Mouse (Mus musculus): ENCODE data around the gene Fbxo47. TPM values are rescaled to one million over a fixed set of nuclear protein-coding genes. Genes with fewer than 3 reads are reported as not detected.
"Not testable (repeated sequence)": the region's sequence is repeated elsewhere in the genome, so short reads cannot be mapped to it uniquely, and the experiment has no call there.

Gene Fbxo47
- total RNA-seq, 2 experiments from 2014 or later: 0.41 to 0.50 TPM

DNA sequence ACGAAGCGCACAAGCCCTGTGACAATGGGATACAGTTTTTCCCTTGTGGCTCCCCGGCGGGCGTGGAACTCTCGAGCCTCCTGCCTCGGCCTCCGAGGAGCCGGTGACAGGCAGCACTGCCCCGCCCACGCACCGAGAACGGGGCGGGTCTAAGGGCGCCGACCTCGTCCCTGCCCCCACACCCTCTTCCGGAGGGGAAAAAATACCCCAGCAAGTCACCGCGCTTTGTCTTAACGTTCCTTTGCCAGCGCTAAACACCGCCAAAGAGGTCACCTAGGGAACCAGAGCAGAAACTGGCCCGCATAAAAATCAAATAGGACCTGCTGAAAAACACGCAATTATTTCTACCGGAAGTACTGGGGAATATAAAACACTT lies 424 bp downstream of the Fbxo47 start:
- DNase-seq (ENCODE audit: low spot score in 2 of 2): peak; percentile 43 to 49

DNA sequence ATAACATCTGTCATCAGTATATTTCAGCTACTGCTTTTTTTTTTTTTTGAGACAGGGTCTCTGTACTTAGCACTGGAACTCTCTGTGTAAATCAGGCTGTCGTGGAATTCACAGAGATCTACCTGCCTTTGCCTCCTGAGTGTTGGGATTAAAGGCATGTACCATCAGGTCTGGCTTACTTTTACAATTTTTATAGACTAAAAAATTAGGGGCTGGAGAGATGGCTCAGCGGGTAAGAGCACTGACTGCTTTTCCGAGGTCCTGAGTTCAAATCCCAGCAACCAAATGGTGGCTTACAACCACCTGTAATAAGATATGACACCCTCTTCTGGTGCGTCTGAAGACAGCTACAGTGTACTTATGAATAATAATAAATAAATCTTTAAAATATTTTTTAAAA lies 3.6 kb downstream of the Fbxo47 start:
- no peak for DNase-seq (ENCODE audit: low spot score in 2 of 2)

DNA sequence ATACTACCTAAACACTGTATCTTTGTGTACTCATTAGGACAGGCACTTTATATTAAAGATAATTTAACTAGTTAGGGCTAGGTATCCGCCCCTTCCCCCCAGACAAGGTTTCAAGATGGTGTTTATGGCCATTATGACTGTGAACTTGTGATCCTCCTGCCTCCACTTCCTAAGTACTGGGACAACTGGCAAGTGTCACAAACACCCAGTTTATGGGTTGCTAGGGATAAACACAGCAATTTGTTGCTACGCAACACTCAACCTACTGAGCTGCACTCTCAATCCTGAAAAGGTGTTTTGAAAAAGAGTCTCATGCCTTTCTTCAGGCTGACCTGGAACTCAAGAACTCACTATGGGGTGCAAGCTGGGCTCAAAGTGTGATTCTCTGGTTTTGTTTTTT lies 6.6 kb downstream of the Fbxo47 start:
- no peak for DNase-seq (ENCODE audit: low spot score in 2 of 2)

DNA sequence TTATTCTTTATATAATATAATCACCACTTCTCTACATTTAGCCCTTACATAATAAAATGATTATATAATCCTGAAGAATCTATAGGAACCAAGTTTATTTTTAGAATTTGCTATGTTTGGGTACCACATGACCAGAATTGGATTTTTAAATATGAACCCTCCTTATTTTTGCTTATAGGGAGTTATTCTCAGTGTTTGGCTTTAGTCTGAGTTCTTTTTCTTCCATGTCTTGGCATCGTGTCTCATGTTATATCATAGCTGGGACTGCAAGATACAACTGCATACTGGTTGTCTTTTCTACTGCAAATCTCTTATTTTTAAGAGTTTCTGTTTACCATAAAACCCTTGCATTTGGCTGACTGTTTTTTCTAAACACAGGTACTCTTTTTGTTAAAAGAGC lies 9.6 kb downstream of the Fbxo47 start:
- DNase-seq (ENCODE audit: low spot score in 2 of 2): no peak

DNA sequence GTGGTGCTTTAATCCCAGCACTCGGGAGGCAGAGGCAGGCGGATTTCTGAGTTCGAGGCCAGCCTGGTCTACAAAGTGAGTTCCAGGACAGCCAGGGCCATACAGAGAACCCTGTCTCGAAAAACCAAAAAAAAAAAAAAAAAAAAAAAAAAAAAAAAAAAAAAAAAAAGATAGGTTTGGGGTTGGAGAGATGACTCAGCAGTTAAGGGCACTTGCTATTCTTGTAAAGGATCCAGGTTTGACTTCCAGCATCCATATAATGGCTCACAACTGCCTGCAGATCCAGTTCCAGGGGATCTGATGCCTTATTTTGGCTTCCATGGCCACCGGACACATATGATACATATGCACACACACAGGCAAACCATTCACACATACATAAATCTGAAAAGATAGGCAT lies 11.6 kb downstream of the Fbxo47 start:
- DNase-seq (ENCODE audit: low spot score in 2 of 2): not testable (repeated sequence)

DNA sequence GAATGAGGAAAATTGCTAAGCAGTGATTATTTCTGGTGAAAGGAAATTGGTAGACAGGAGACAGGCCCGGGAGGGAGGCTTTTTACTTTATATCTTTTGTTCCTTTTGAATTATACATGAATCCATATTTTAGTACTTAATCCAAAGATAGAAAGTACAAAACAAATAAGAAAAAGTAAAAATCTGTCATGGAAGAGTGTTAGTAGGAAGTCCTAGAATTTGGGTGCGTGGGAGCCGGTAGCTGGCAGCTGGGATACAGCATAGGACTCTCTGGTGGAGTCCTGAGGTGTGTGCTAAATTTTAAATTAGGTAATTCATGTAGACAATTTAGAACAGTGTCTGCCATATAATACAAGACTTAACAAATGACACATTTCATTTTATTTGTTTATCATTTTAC lies 16.4 kb downstream of the Fbxo47 start:
- peak in 1 of 2 experiments; percentile 6 for DNase-seq (ENCODE audit: low spot score in 2 of 2)

DNA sequence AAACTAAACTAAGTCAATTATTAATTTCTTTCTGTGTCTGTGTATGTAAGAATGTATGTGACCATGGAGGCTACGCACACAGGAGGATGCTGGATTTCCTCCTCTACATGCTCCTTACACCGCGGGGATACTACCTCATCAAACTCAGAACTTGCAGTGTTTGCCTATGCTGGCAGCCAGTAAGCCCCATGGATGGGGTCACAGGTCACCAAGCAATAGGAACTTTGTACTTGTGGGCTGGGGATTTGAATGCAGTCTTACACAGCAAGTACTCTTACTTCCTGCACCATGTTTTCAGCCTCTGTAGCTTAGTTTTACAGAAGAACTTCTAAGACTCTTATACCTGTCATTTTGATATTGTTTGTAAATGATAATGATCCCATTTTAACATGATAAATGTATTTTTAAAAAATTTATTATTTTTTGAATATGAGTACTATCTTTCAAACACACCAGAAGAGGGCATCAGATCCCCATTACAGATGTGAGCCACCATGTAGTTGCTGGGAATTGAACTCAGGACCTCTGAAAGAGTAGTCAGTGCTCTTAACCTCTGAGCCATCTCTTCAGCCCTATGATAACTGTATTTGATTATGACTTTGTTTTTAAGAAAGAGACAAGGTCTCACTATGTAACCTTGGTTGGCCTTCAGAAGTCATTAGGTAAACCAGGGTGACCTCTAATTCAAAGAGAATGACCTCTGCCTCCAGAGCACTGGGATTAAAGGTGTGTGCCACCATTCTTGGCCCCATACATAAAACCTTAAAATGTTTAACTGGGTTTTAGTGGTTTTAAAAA lies 17.7 kb downstream of the Fbxo47 start:
- DNase-seq (ENCODE audit: low spot score in 2 of 2): no peak

DNA sequence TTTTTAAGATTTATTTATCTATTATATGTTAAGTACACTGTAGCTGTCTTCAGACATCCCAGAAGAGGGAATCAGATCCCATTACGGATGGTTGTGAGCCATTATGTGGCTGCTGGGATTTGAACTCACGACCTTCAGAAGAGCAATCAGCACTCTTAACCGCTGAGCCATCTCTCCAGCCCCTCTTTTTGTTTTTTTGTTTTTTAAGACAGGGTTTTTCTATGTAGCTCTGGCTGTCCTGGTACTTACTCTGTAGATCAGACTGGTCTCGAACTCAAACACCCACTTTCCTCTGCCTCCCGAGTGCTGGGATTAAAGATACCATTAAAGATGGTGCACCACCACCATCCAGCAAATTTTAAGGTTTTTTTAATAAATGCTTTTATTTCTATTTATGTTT lies 18.5 kb downstream of the Fbxo47 start:
- DNase-seq (ENCODE audit: low spot score in 2 of 2): no peak

DNA sequence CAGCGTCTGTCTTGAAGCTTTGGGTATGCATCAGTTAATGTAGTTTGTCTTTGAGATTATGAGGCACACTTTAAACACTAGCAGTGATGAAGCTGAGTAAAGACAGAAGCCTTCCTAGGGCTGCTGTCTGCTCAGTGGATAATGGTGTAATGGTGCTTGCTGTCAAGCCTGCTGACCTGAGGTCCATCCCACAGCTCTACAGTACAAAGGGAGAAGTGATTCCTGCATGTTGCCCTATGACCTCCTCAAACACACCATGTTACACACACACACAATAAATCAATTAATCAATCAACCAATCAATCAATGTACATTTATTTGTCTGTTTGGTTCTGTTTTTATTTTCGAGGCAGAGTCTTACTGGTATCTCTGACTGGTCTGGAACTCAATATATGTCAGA lies 21.8 kb downstream of the Fbxo47 start:
- DNase-seq (ENCODE audit: low spot score in 2 of 2): no peak

DNA sequence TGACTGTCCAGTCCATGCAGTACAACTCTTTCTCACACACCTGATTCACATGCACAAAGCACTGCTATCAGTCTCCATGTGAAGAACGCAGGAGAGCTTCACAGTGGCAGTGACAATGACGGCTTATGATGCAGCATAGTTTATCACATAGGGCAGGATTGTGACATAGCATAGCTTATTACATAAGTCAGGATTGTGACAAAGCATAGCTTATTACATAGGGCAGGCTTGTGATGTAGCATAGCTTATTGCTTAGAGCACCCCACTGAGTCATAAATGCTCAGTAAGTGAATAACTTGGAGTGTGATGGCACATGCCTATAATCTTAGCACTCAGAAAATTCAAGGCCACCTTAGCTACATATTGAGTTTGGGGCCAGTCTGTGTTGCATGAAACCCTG lies 28.5 kb downstream of the Fbxo47 start:
- DNase-seq (ENCODE audit: low spot score in 2 of 2): no peak

DNA sequence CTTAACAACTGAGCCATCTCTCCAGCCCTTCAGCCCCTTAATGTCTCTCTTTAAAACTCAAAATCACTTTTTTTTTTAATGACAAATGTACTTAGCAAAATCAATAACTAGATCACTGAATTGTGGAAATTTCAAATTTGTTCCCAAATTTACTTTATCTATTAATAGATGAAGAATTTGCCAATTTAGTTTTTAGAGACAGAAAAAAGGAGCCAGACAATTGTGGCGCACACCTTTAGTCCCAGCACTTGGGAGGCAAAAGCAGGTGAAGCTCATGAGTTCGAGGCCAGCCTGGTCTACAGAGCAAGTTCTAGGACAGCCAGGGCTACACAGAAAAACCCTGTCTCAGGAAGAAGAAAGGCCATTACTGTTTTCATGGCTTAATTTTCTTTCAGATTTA lies 32.4 kb downstream of the Fbxo47 start:
- DNase-seq (ENCODE audit: low spot score in 2 of 2): no peak

DNA sequence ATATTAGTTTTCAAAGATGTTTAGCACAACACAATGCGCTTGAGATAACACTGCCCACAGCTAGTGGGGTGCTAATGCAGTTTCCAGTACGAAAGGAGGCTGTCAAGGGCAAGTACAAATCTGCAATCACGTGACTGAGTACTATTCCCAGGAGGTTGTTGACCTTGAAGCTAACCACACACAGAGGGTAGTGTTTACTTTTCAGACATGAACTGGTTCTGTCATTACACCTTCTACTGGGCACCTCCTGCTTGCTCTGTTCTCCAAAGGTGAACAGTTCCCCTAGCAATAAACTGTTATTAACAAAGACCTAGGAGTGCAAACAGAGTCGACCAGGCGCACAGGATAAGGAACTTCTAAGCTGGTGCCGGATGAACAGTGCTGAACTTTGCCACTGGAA lies 33.6 kb downstream of the Fbxo47 start:
- no peak for DNase-seq (ENCODE audit: low spot score in 2 of 2)

DNA sequence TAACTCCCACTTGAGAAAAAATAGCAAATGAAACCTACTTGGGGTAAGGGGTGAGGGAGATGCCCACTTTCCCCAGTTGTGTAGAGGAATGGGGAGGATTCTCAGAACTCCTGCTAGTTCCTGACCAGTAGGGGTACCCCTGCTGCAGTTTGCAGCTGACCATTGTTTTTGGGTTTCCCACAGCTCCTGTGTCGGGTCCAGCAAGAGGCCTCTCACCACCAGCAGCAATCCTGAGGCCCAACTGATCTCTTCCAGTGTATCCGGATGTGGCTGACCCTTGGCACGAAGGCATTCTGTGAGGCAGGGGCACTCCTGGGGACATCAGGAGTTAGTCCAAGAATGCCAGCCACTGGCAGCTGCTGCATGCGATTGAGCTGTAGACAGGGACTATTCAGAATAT lies 42.0 kb downstream of the Fbxo47 start:
- no peak for DNase-seq (ENCODE audit: low spot score in 2 of 2)

DNA sequence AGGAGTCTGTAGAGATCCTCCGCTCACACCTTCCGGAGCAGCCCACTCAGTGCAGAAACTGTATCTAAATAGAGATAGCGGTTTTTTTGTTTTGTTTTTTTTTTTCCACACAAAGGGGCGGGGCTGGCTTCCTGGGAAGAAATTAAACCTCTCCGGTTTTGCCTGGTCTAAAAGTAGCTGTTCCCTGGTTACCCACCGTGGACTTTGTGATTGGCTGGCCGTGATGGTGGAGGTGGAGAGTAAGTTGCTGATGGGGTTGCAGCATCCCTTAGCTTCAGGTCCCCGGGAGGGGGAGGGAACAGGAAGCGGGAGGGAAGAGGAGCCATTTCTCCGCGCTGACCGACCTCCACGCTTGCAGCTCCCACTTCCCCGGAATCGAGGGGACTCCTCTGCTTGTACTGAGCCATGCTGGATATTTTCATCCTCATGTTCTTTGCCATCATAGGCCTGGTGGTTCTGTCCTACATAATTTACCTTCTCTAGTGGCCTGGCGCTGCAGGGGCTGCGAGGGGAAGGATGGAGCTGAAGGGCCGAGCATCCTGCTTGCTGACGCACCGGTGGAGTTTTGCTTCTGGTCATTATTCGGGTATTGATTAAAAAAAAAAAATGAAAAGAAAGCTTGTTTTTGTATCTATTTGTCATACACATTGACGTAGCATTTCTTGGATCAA lies 42.8 kb downstream of the Fbxo47 start:
- DNase-seq (ENCODE audit: low spot score in 2 of 2): peak; percentile 83 to 93

DNA sequence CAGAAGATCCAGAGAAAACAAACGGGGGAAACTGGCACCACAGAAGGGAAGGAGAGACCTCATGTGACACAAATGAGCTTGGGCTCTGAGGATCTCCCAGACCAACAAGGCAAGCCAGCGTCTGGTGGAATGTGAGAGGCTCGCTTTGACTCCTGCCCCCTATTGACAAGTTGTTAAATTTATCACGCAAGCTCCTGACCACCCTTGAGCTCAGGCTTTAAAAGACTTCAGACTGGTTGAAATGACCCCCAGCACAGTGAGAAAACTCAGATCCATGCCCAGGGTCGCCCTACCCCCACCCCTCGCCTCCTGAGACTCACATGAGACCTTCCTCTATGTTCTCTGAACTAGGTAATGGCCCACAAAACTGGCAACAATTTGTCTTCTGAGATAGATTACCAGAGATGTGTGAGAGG lies 43.4 kb downstream of the Fbxo47 start, which contains the start of gene B230217C12Rik:
Gene B230217C12Rik, plus strand, starts transcription at position 242 of the 416 bp plus-strand sequence.
- DNase-seq (ENCODE audit: low spot score in 2 of 2): peak in 1 of 2 experiments; percentile 50

DNA sequence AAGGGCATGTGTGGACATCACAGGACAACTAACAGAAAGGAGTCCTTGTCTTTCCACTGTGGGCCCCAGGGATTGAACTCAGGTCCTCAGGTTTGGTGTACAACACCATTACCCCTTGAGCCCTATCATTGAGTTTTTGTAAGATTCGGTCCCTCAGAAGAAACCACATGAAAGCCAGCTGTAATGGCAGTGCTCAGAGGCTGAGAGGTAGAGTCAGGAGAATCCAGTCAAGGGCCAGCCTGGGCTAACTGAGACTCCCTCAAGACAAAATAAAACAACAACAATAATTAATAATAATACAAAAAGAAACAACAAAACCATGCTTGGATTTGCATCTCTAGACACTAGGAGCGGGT lies 43.8 kb downstream of the Fbxo47 start:
- no peak for DNase-seq (ENCODE audit: low spot score in 2 of 2)

DNA sequence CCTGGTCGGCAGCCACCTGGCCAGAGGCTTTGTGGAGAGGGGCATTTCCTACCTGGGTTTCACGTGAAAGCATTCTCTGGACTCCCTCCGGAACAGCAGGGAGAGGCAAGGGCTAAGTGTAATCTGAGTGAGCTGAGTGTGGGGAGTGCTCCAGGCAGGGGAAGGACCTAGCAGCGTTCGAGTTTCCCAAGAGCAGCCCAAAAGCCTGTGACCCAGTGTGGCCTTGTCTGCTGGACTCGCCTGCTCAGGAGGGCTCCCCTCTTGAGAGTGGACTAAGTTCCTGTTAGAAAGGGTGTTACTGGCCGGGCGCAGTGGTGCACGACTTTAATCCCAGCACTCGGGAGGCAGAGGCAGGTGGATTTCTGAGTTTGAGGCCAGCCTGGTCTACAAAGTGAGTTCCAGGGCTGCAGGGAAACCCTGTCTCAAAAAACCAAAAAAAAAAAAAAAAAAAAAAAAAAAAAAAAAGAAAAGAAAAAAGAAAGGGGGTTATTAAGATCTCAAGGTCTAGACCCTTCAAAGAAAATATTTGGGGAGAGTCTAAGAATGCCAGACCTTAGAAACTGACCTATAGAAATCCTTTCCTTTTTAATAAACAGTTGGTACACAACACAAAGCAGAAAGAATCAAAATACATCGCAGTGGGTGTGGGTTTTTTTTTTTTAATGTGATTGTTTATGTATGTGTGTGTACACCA lies 44.4 kb downstream of the Fbxo47 start:
- DNase-seq (ENCODE audit: low spot score in 2 of 2): no peak

DNA sequence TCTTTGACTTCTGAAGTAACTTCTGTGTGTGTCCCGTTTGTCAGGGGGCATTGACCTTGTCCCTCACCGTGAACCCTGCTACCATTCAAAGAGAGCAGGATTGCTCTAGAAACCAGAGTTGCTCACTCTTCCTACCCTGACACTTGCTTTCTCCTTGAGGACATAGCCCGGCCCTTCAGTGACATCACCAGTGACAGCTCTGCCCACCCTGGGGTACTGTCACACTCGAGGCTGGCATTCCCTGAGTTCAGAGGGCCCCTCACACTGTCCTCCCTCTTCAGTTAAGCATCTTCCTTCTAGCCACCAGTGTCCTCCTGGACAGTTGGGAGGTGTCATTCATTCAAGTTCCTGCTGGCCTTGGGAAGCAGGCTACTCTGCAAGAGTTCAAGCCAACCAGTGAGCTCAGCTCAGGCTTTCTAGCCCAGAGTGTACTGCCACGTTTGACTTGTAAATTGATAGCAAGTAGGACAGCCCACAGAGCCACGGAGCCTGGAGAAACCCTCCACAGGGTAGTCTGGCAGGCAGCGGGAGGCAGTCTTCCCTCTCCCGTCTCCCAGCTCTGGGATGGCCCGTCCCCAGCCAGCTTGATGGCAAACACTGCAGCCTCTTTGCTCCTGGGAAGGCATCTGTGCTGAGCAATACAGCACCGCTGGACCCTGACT lies 45.0 kb downstream of the Fbxo47 start:
- no peak for DNase-seq (ENCODE audit: low spot score in 2 of 2)

DNA sequence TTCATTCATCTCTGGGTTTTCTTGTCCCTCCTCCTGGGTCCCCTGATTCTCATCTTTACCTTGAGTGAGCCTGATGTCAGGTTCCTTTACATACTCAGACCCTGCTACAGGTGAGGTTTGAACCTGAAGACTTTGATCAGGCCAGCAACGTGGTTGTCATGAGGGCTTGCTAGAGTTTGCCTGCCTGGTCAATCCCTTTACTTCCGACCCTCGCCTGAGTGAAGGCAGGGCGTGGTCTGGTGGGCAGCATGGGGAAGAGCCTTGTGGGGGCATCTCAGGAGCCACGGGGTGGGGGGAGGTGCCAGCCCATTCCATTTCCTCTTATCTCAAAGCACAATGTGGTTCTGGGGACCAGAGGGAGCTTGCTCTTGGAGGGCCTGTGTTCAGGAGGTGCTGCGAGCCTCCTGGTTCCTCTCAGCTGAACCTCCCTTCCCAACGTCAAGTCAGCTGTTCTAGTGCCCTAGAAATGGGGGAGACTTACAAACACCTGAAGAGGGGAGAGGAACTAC lies 46.3 kb downstream of the Fbxo47 start:
- DNase-seq (ENCODE audit: low spot score in 2 of 2): no peak

DNA sequence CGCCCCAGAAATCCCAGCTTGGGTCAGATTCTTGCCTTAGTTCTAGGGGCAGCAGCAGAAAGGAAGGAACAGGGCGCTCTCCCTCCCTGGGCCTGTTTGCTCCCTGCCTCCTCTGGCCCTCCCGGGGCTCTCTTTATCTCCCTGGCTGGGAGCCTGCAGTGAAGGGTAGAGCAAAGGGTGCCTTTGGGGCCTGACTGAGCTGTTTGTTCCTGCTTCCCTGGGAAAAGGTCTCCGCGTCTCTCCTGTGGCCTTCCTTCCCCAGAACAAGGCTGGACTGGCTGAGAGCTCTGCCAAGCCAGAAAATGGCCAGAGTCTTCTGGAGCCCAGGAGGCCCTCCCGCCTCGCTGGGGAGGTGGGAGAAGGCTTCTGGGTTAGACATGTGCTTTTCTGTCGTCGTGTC lies 46.9 kb downstream of the Fbxo47 start:
- DNase-seq (ENCODE audit: low spot score in 2 of 2): not testable (repeated sequence)

DNA sequence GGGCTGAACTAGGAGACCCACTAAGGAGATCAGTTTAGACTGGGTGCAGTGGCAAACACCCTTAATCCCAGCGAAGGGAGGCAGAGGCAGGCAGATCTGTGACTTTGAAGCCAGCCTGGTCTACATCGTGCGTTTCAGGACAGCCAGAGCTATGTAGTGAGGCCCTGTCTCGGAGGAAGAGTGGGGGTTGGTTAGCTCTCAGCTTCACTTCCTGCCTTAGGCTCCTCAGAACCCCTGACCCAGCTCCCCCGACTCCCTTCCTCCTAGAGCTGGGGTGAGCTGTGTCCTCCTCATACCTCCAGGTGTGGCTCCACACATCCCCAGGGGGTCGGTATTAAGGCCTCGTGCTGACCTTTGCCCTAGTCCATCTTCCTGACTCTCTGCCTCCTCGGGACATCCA lies 47.4 kb downstream of the Fbxo47 start:
- DNase-seq (ENCODE audit: low spot score in 2 of 2): no peak

DNA sequence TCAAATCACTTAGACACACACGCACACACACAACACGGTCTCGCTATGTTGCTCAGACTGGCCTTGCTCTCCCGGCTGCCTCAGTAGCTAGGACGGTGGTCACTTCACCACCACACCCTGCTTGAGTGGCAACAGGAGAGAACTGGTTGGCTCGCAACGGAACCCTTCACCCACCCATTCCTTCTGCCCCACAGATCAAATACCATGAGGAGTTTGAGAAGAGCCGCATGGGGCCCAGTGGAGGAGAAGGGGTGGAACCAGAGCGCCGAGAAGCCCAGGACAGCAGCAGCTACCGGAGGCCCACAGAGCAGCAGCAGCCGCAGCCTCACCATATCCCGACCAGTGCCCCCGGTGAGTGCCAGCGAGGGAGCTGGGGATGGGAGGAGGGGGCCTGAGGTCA lies 50.6 kb downstream of the Fbxo47 start:
- no peak for DNase-seq (ENCODE audit: low spot score in 2 of 2)
